In the genomic region with DNA sequence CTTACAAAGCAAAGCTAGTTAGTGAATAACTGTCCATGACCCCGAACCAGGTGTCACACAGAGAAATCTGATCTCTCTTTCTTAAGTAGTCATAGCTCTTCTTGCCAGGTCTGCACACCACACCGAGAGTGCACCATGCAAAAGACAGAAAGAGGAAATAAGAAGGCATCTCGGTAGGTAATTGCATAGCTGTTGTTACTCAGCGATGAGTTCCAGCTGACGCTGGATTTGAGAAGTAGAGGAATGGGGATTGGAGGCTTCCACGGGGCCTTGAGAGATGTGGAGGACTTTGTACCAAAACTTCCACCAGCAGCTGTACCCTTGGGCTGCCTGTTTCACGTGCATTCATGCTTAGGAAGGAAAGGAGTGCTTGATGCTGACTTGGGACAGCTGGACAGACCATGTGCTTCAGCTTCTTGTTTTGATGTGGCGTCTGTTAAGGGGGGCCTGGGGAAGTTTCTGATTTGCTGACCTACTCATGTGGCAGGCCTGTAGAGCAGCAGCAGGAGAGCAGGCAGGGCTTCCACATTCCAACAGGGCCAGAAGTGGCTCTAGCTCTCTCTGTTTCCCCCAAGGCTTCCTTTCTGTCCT, we compare ENCODE assay signal across 8 mouse cellular contexts.
DNase-seq lines count a peak whose midpoint lies in the region; ATAC-seq and TF ChIP-seq lines count a peak whose summit lies in the region.

No protein-coding gene starts in this region.

- DNase-seq in brain, embryonic 14.5 days (ENCODE audit: low read depth) = peak; percentile 74
- DNase-seq in forebrain, embryonic 10.5 days (ENCODE audit: extremely low spot score, low spot score) = peak; percentile 40
- DNase-seq in kidney, postnatal 0 days (ENCODE audit: low spot score) = peak; percentile 91
- DNase-seq in thymus, adult 18-20 months = no peak
- no peak for DNase-seq in thymus, postnatal 0 days (ENCODE audit: low spot score)
- DNase-seq in cerebellum, postnatal 14 days = no peak

- H3K9ac ChIP-seq in heart, embryonic 15.5 days = no peak overlapping the region
- H3K9ac ChIP-seq in kidney, postnatal 0 days (ENCODE audit: low read depth, low read length) = no peak overlapping the region

- H3K27ac ChIP-seq in forebrain, embryonic 10.5 days = peak overlapping the region; percentile 57
- peak overlapping the region; percentile 46; the same call in 1 of the 2 replicates for H3K27ac ChIP-seq in heart, embryonic 15.5 days
- peak overlapping the region; percentile 77 for H3K27ac ChIP-seq in kidney, postnatal 0 days

- no peak overlapping the region; the same call in 1 of the 2 replicates for H3K4me2 ChIP-seq in heart, embryonic 15.5 days
- peak overlapping the region; percentile 51 for H3K4me2 ChIP-seq in kidney, postnatal 0 days (ENCODE audit: low read length)

- H3K9me3 ChIP-seq in forebrain, embryonic 10.5 days = no peaks in the 10 kb centered on the region
- no peaks in the 10 kb centered on the region for H3K9me3 ChIP-seq in heart, embryonic 15.5 days (replicated peaks)
- H3K9me3 ChIP-seq in kidney, postnatal 0 days (replicated peaks; ENCODE audit: low read length) = no peaks in the 10 kb centered on the region

- TF ChIP-seq POLR2A in brain, embryonic 14.5 days (IDR thresholded peaks at IDR 0.05; ENCODE audit: borderline replicate concordance, extremely low read depth, insufficient read depth, insufficient read length, poor library complexity, severe bottlenecking) = no peak

- no peaks in the 10 kb centered on the region for H3K36me3 ChIP-seq in forebrain, embryonic 10.5 days (replicated peaks)
- no peaks in the 10 kb centered on the region for H3K36me3 ChIP-seq in heart, embryonic 15.5 days
- H3K36me3 ChIP-seq in kidney, postnatal 0 days (ENCODE audit: insufficient read depth, low read length) = no peaks in the 10 kb centered on the region

- peaks cover 78% of the 10 kb centered on the region for H3K4me1 ChIP-seq in forebrain, embryonic 10.5 days
- H3K4me1 ChIP-seq in heart, embryonic 15.5 days (replicated peaks) = peaks cover 7% of the 10 kb centered on the region
- H3K4me1 ChIP-seq in kidney, postnatal 0 days (replicated peaks; ENCODE audit: insufficient read depth, low read length) = peaks cover 9% of the 10 kb centered on the region; the same call in 1 of the 2 replicates

- WGBS in forebrain, embryonic 10.5 days = 42% methylated on average over 8 of the region's 8 CpGs
- 32% methylated on average over 8 of the region's 8 CpGs for WGBS in heart, embryonic 15.5 days
- WGBS in kidney, postnatal 0 days = 13% methylated on average over 8 of the region's 8 CpGs

- H3K27me3 ChIP-seq in forebrain, embryonic 10.5 days (ENCODE audit: poor library complexity, severe bottlenecking) = peaks cover 53% of the 10 kb centered on the region
- no peaks in the 10 kb centered on the region for H3K27me3 ChIP-seq in heart, embryonic 15.5 days
- no peaks in the 10 kb centered on the region for H3K27me3 ChIP-seq in kidney, postnatal 0 days (ENCODE audit: insufficient read depth, low read length)

- peak; percentile 73 for ATAC-seq in heart, embryonic 15.5 days (replicated peaks; ENCODE audit: insufficient number of reproducible peaks, insufficient read depth, low FRiP score, low read depth)
- ATAC-seq in kidney, postnatal 0 days (replicated peaks; ENCODE audit: low FRiP score, low read depth) = peak; percentile 91
- peak; percentile 84 for ATAC-seq in megakaryocyte progenitor cell, adult 5-6 weeks (replicated peaks; ENCODE audit: poor library complexity)

- no peak for TF ChIP-seq CTCF in brain, embryonic 14.5 days (IDR thresholded peaks at IDR 0.05; ENCODE audit: borderline replicate concordance, extremely low read depth, insufficient read depth, insufficient read length)
- TF ChIP-seq CTCF in kidney, postnatal 0 days (IDR thresholded peaks at IDR 0.05; ENCODE audit: low read depth) = no peak

- no peak overlapping the region for H3K4me3 ChIP-seq in forebrain, embryonic 10.5 days
- no peak overlapping the region for H3K4me3 ChIP-seq in heart, embryonic 15.5 days
- H3K4me3 ChIP-seq in kidney, postnatal 0 days (replicated peaks; ENCODE audit: low read depth, low read length) = no peak overlapping the region

Comparison
In these comparisons a context has a peak if more than half of its experiments do, and no peak if none do; other contexts are left out.
1. DNase-seq: peak in brain, embryonic 14.5 days (single experiment), forebrain, embryonic 10.5 days (single experiment) and kidney, postnatal 0 days (single experiment); none in thymus, adult 18-20 months (0 of 2), thymus, postnatal 0 days (single experiment) and cerebellum, postnatal 14 days (0 of 2).
2. Peak in every context shown above with its lines, with median percentiles within 50 percentile points of each other: H3K27ac ChIP-seq and ATAC-seq.